Mouse (Mus musculus): Measurements from ENCODE around the gene Acd.

The Acd gene

DNA sequence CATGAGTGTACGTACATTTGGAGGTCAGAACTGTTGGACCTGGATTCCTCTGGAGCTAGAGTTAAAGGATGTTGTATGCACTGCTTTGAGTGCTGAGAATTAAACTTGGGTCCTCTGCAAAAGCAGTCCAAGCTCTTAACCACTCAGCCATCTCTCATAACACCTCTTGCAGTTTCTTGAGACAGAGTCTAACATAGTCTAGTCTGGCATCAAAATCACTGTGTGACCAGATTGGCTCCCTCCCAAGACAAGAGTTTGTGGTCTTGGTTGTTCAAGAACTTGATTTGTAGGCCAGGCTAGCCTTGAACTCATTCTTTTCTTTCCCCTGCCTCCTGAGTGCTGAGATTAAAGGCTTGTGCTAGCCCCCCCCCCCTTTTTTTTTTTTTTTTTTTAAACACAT is 52.0 kb downstream of the Acd start:
- DNase-seq (ENCODE audit: extremely low read depth, low read depth): no peak

Measured in MEL-GATA-1-ER (cell line).